Mouse (Mus musculus): Measurements from ENCODE around the gene Eps8. TPM values are rescaled to one million over a fixed set of nuclear protein-coding genes. Genes with fewer than 3 reads are reported as not detected.

Eps8 gene
- total RNA-seq, 1 experiment: 17.0 TPM

DNA sequence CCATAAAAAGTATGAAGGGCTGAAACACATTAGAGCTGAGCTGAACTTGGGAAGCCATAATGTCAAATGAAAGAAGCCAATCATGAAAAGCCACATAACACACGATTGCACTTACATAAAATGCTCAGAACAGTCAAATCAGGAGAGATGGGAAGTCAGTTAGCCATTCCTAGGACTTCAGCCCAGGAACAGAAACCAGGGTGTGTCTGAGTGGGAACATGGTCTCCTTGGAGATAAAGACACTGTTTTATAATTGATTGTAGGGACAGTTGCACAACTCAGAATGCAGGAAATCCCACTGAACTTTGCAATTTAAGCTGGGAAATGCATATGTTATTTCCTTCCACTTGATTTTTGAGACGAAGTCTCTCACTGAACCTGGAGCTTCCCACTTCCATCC lies 28.0 kb upstream of the Eps8 start:
- TF ChIP-seq ZNF384 (IDR thresholded peaks at IDR 0.05; ENCODE audit: low read depth, low read length): no peak
- no peak for TF ChIP-seq CHD2 (IDR thresholded peaks at IDR 0.05; ENCODE audit: low read depth, low read length)
- no peak for TF ChIP-seq MAFK (IDR thresholded peaks at IDR 0.05; ENCODE audit: insufficient read depth, low read depth, low read length)
- TF ChIP-seq HCFC1 (IDR thresholded peaks at IDR 0.05; ENCODE audit: borderline replicate concordance, insufficient read depth, low read length): no peak
- TF ChIP-seq ZC3H11A (IDR thresholded peaks at IDR 0.05; ENCODE audit: borderline replicate concordance, low read depth, low read length): no peak
- in situ Hi-C loops (cut with MboI; ENCODE audit: low sequenced_read_pairs in 2 of 2, unreplicated experiment in 2 of 2): no loop called here
- Histone ChIP-seq H3K4me1 (ENCODE audit: control insufficient read depth in 2 of 2, insufficient read depth in 2 of 2, low read length in 2 of 2, poor library complexity in 1 of 2) (no peaks in the 10 kb centered on the region), H3K9me3 (ENCODE audit: control insufficient read depth, insufficient read depth, low read depth, low read length) (no peaks in the 10 kb centered on the region), H3K4me3 (ENCODE audit: insufficient read depth in 1 of 2, low read depth in 1 of 2, low read length in 2 of 2, poor library complexity in 1 of 2, severe bottlenecking in 1 of 2) (no peak overlapping the region), H3K9ac (ENCODE audit: insufficient read depth, low read depth, low read length, poor library complexity, severe bottlenecking) (no peak overlapping the region), H3K27ac (ENCODE audit: insufficient read depth, low read depth, low read length, poor library complexity, severe bottlenecking) (no peak overlapping the region), H3K36me3 (ENCODE audit: control insufficient read depth, insufficient read depth, low read length, poor library complexity, severe bottlenecking) (no peaks in the 10 kb centered on the region)
- DNase-seq (ENCODE audit: low read depth, low spot score): no peak

GRCm38 (mm10) chr6:137681000-137681399 lies 26.3 kb upstream of the Eps8 start:
- Histone ChIP-seq H3K9me3 (ENCODE audit: control insufficient read depth, insufficient read depth, low read depth, low read length) (no peaks in the 10 kb centered on the region), H3K36me3 (ENCODE audit: control insufficient read depth, insufficient read depth, low read length, poor library complexity, severe bottlenecking) (no peaks in the 10 kb centered on the region), H3K9ac (ENCODE audit: insufficient read depth, low read depth, low read length, poor library complexity, severe bottlenecking) (no peak overlapping the region), H3K4me3 (ENCODE audit: insufficient read depth in 1 of 2, low read depth in 1 of 2, low read length in 2 of 2, poor library complexity in 1 of 2, severe bottlenecking in 1 of 2) (no peak overlapping the region), H3K4me1 (ENCODE audit: control insufficient read depth in 2 of 2, insufficient read depth in 2 of 2, low read length in 2 of 2, poor library complexity in 1 of 2) (no peaks in the 10 kb centered on the region), H3K27ac (ENCODE audit: insufficient read depth, low read depth, low read length, poor library complexity, severe bottlenecking) (no peak overlapping the region)
- in situ Hi-C loops (cut with MboI; ENCODE audit: low sequenced_read_pairs in 2 of 2, unreplicated experiment in 2 of 2): no loop called here
- no peak for DNase-seq (ENCODE audit: low read depth, low spot score)
- TF ChIP-seq MAFK (IDR thresholded peaks at IDR 0.05; ENCODE audit: insufficient read depth, low read depth, low read length) (no peak), ZNF384 (IDR thresholded peaks at IDR 0.05; ENCODE audit: low read depth, low read length) (no peak), HCFC1 (IDR thresholded peaks at IDR 0.05; ENCODE audit: borderline replicate concordance, insufficient read depth, low read length) (no peak), CHD2 (IDR thresholded peaks at IDR 0.05; ENCODE audit: low read depth, low read length) (no peak), ZC3H11A (IDR thresholded peaks at IDR 0.05; ENCODE audit: borderline replicate concordance, low read depth, low read length) (no peak)

DNA sequence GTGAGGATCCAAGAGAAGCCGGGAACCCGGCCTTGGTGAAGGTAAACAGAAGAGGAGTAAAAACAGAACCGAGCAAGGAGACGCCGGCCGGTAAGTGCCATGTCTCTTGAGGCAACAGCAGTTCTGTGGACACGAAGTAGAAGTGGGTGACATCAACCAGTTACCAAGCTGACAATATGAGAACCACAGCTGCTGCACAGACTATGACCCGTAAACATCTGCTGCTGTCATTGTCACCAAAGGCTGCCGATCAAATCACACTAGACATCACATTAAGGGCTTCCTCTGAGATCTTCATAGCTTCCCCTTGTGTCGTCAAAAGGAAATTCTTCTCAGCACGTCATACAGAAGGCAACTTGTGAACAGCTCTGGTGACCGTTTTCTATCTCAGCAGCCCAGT lies 21.9 kb upstream of the Eps8 start:
- no peaks in the 10 kb centered on the region for H3K36me3 ChIP-seq (ENCODE audit: control insufficient read depth, insufficient read depth, low read length, poor library complexity, severe bottlenecking)
- in situ Hi-C loops (cut with MboI; ENCODE audit: low sequenced_read_pairs in 2 of 2, unreplicated experiment in 2 of 2): no loop called here
- H3K27ac ChIP-seq (ENCODE audit: insufficient read depth, low read depth, low read length, poor library complexity, severe bottlenecking): no peak overlapping the region
- no peak overlapping the region for H3K9ac ChIP-seq (ENCODE audit: insufficient read depth, low read depth, low read length, poor library complexity, severe bottlenecking)
- no peak for TF ChIP-seq CHD2 (IDR thresholded peaks at IDR 0.05; ENCODE audit: low read depth, low read length)
- TF ChIP-seq ZNF384 (IDR thresholded peaks at IDR 0.05; ENCODE audit: low read depth, low read length): no peak
- TF ChIP-seq HCFC1 (IDR thresholded peaks at IDR 0.05; ENCODE audit: borderline replicate concordance, insufficient read depth, low read length): no peak
- no peak for TF ChIP-seq ZC3H11A (IDR thresholded peaks at IDR 0.05; ENCODE audit: borderline replicate concordance, low read depth, low read length)
- no peak for TF ChIP-seq MAFK (IDR thresholded peaks at IDR 0.05; ENCODE audit: insufficient read depth, low read depth, low read length)
- DNase-seq (ENCODE audit: low read depth, low spot score): no peak
- no peaks in the 10 kb centered on the region for H3K9me3 ChIP-seq (ENCODE audit: control insufficient read depth, insufficient read depth, low read depth, low read length)
- H3K4me3 ChIP-seq (ENCODE audit: insufficient read depth in 1 of 2, low read depth in 1 of 2, low read length in 2 of 2, poor library complexity in 1 of 2, severe bottlenecking in 1 of 2): no peak overlapping the region
- H3K4me1 ChIP-seq (ENCODE audit: control insufficient read depth in 2 of 2, insufficient read depth in 2 of 2, low read length in 2 of 2, poor library complexity in 1 of 2): peaks cover 0 to 2% of the 10 kb centered on the region in 2 experiments; a peak in 2 of 4 replicates

DNA sequence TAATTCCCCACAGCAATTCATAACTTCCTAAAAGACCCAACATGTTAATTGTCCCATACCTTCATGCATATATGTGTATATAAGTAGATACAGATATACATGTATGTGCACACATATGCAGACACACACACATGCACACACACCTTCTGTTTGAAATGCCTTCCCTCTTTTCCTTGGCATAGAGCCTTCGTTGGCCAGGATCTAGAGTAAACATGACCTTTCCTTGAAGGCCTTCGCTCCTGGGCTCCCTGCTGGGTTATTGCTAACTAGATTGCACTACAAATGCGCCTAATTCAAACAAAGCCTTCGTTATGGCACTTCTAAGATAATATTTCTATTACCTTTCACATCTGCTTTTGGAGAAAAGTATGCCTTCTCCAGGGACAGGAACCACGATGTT lies 20.9 kb upstream of the Eps8 start:
- TF ChIP-seq ZC3H11A (IDR thresholded peaks at IDR 0.05; ENCODE audit: borderline replicate concordance, low read depth, low read length): no peak
- TF ChIP-seq ZNF384 (IDR thresholded peaks at IDR 0.05; ENCODE audit: low read depth, low read length): no peak
- no peak for TF ChIP-seq CHD2 (IDR thresholded peaks at IDR 0.05; ENCODE audit: low read depth, low read length)
- TF ChIP-seq HCFC1 (IDR thresholded peaks at IDR 0.05; ENCODE audit: borderline replicate concordance, insufficient read depth, low read length): no peak
- no peak for TF ChIP-seq MAFK (IDR thresholded peaks at IDR 0.05; ENCODE audit: insufficient read depth, low read depth, low read length)
- no peaks in the 10 kb centered on the region for H3K36me3 ChIP-seq (ENCODE audit: control insufficient read depth, insufficient read depth, low read length, poor library complexity, severe bottlenecking)
- no peaks in the 10 kb centered on the region for H3K9me3 ChIP-seq (ENCODE audit: control insufficient read depth, insufficient read depth, low read depth, low read length)
- peaks cover 0 to 2% of the 10 kb centered on the region in 2 experiments; a peak in 2 of 4 replicates for H3K4me1 ChIP-seq (ENCODE audit: control insufficient read depth in 2 of 2, insufficient read depth in 2 of 2, low read length in 2 of 2, poor library complexity in 1 of 2)
- no peak overlapping the region for H3K27ac ChIP-seq (ENCODE audit: insufficient read depth, low read depth, low read length, poor library complexity, severe bottlenecking)
- in situ Hi-C loops (cut with MboI; ENCODE audit: low sequenced_read_pairs in 2 of 2, unreplicated experiment in 2 of 2): no loop called here
- H3K4me3 ChIP-seq (ENCODE audit: insufficient read depth in 1 of 2, low read depth in 1 of 2, low read length in 2 of 2, poor library complexity in 1 of 2, severe bottlenecking in 1 of 2): no peak overlapping the region
- DNase-seq (ENCODE audit: low read depth, low spot score): no peak
- no peak overlapping the region for H3K9ac ChIP-seq (ENCODE audit: insufficient read depth, low read depth, low read length, poor library complexity, severe bottlenecking)

DNA sequence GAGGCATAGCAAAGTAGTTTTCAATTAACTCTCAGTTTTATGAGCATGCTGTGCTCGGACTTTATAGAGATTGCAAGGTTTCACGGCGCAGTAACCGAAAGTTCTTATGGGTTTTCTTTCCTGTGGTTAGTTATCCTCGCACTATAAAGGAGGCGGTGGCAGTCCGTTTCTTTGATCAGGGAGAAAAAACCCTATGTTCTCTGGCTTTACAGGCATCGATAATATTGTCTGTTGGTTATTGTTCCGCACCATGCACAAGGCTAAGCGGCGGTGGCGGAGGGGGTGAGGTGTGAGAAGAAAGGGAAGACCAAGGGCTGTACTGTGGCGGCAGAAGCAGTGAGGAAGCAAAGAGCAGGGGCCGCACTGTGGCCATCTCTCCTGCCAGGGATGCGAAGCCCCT lies 18.6 kb upstream of the Eps8 start:
- no peak overlapping the region for H3K4me3 ChIP-seq (ENCODE audit: insufficient read depth in 1 of 2, low read depth in 1 of 2, low read length in 2 of 2, poor library complexity in 1 of 2, severe bottlenecking in 1 of 2)
- no peaks in the 10 kb centered on the region for H3K36me3 ChIP-seq (ENCODE audit: control insufficient read depth, insufficient read depth, low read length, poor library complexity, severe bottlenecking)
- no peak for TF ChIP-seq HCFC1 (IDR thresholded peaks at IDR 0.05; ENCODE audit: borderline replicate concordance, insufficient read depth, low read length)
- TF ChIP-seq ZNF384 (IDR thresholded peaks at IDR 0.05; ENCODE audit: low read depth, low read length): no peak
- no peak for TF ChIP-seq ZC3H11A (IDR thresholded peaks at IDR 0.05; ENCODE audit: borderline replicate concordance, low read depth, low read length)
- TF ChIP-seq CHD2 (IDR thresholded peaks at IDR 0.05; ENCODE audit: low read depth, low read length): no peak
- TF ChIP-seq MAFK (IDR thresholded peaks at IDR 0.05; ENCODE audit: insufficient read depth, low read depth, low read length): no peak
- no peaks in the 10 kb centered on the region for H3K9me3 ChIP-seq (ENCODE audit: control insufficient read depth, insufficient read depth, low read depth, low read length)
- no peak for DNase-seq (ENCODE audit: low read depth, low spot score)
- peaks cover 4% of the 10 kb centered on the region in 2 experiments; a peak in 3 of 4 replicates for H3K4me1 ChIP-seq (ENCODE audit: control insufficient read depth in 2 of 2, insufficient read depth in 2 of 2, low read length in 2 of 2, poor library complexity in 1 of 2)
- no peak overlapping the region for H3K9ac ChIP-seq (ENCODE audit: insufficient read depth, low read depth, low read length, poor library complexity, severe bottlenecking)
- H3K27ac ChIP-seq (ENCODE audit: insufficient read depth, low read depth, low read length, poor library complexity, severe bottlenecking): no peak overlapping the region
- in situ Hi-C loops (cut with MboI; ENCODE audit: low sequenced_read_pairs in 2 of 2, unreplicated experiment in 2 of 2): no loop called here

Measured in ES-E14 (cell line).